Mouse (Mus musculus): ENCODE results near the gene Cars2. TPM values are rescaled to one million over a fixed set of nuclear protein-coding genes. Genes with fewer than 3 reads are reported as not detected.

Cars2 gene
- total and polyA plus RNA-seq, 3 experiments, result 62.8 to 63.8 TPM; not detected in 1

GRCm38 (mm10) chr8:11544386-11544785, 6.2 kb downstream of the Cars2 start (continued):
- TF ChIP-seq MEF2A (IDR thresholded peaks at IDR 0.05; ENCODE audit: extremely low read depth, insufficient replicate concordance, low read depth, low read length, poor library complexity, severe bottlenecking) (no peak), MXI1 (IDR thresholded peaks at IDR 0.05; ENCODE audit: low read depth, low read length) (no peak), JUND (IDR thresholded peaks at IDR 0.05; ENCODE audit: low read depth, low read length) (no peak), USF2 (IDR thresholded peaks at IDR 0.05; ENCODE audit: borderline replicate concordance in 1 of 2, insufficient read depth in 1 of 2, low read depth in 1 of 2, low read length in 2 of 2) (no peak), UBTF (IDR thresholded peaks at IDR 0.05; ENCODE audit: borderline replicate concordance, insufficient read depth, low read depth, low read length) (no peak), SMC3 (IDR thresholded peaks at IDR 0.05; ENCODE audit: low read depth, low read length) (peak; percentile 44), MYC (IDR thresholded peaks at IDR 0.05; ENCODE audit: low read depth, low read length) (no peak), NRF1 (IDR thresholded peaks at IDR 0.05; ENCODE audit: insufficient read depth, low read depth, low read length, poor library complexity, severe bottlenecking) (no peak)

- Histone ChIP-seq H3K9me3 (replicated peaks; ENCODE audit: insufficient read depth, low read length) (no peaks in the 10 kb centered on the region), H3K27me3 (ENCODE audit: control insufficient read depth in 1 of 2, insufficient read depth in 2 of 2, low read length in 2 of 2) (no peaks in the 10 kb centered on the region), H3K4me1 (ENCODE audit: control insufficient read depth in 1 of 2, insufficient read depth in 2 of 2, low read length in 2 of 2) (no peaks in the 10 kb centered on the region), H3K27ac (ENCODE audit: control insufficient read depth, low read depth, low read length) (no peak overlapping the region), H3K79me2 (ENCODE audit: control insufficient read depth, insufficient read depth, low read length, poor library complexity) (no peaks in the 10 kb centered on the region; the same call in 1 of the 2 replicates), H3K4me3 (ENCODE audit: control insufficient read depth in 1 of 2, insufficient read depth in 1 of 2, low read depth in 2 of 2, low read length in 2 of 2) (no peak overlapping the region), H3K9ac (ENCODE audit: control insufficient read depth, low read depth, low read length, poor library complexity, severe bottlenecking) (no peak overlapping the region), H3K36me3 (ENCODE audit: control insufficient read depth in 1 of 2, insufficient read depth in 2 of 2, low read length in 2 of 2) (peaks cover 0 to 5% of the 10 kb centered on the region in 2 experiments; a peak in 1 of 4 replicates)
- no peak for DNase-seq (ENCODE audit: low read depth, low spot score)
- TF ChIP-seq MEF2A (IDR thresholded peaks at IDR 0.05; ENCODE audit: extremely low read depth, insufficient replicate concordance, low read depth, low read length, poor library complexity, severe bottlenecking) (no peak), ELF1 (IDR thresholded peaks at IDR 0.05; ENCODE audit: low read depth, low read length) (no peak), CHD2 (IDR thresholded peaks at IDR 0.05; ENCODE audit: low read length) (no peak), MXI1 (IDR thresholded peaks at IDR 0.05; ENCODE audit: low read depth, low read length) (no peak), SMC3 (IDR thresholded peaks at IDR 0.05; ENCODE audit: low read depth, low read length) (no peak), GATA1 (IDR thresholded peaks at IDR 0.05; ENCODE audit: low read depth, low read length) (no peak), ZKSCAN1 (IDR thresholded peaks at IDR 0.05; ENCODE audit: low read depth, low read length) (no peak), GABPA (IDR thresholded peaks at IDR 0.05; ENCODE audit: low read depth, low read length) (no peak), MAX (IDR thresholded peaks at IDR 0.05; ENCODE audit: low read length) (no peak), MYB (IDR thresholded peaks at IDR 0.05; ENCODE audit: low read depth, low read length) (no peak), UBTF (IDR thresholded peaks at IDR 0.05; ENCODE audit: borderline replicate concordance, insufficient read depth, low read depth, low read length) (no peak), MAZ (IDR thresholded peaks at IDR 0.05; ENCODE audit: low read depth, low read length) (no peak), TCF12 (IDR thresholded peaks at IDR 0.05; ENCODE audit: low read depth, low read length) (no peak)
Observed at GRCm38 (mm10) chr8:11542866-11543265, 7.7 kb downstream of the Cars2 start.

Measured in MEL (cell line).